Mouse (Mus musculus): ENCODE measurements around the gene Trim25. TPM values are rescaled to one million over a fixed set of nuclear protein-coding genes. Genes with fewer than 3 reads are reported as not detected.
A peak's percentile ranks its signal among the peaks of the same experiment; 100 is the strongest.

The Trim25 gene
- polyA plus RNA-seq, 1 experiment from 2014 or later = 3.4 TPM

GRCm38 (mm10) chr11:88998406-88998805 is 770 bp upstream of the Trim25 start:
- no peak for DNase-seq (ENCODE audit: low spot score)
- no peak overlapping the region for H3K27ac ChIP-seq
- peaks cover 31% of the 10 kb centered on the region for H3K27me3 ChIP-seq (ENCODE audit: low read depth, poor library complexity, severe bottlenecking)
- no peaks in the 10 kb centered on the region for H3K9me3 ChIP-seq (replicated peaks)
- no peaks in the 10 kb centered on the region for H3K36me3 ChIP-seq
- 17% methylated on average over 3 of the region's 3 CpGs for WGBS
- H3K4me1 ChIP-seq = peaks cover 27% of the 10 kb centered on the region
- no peak overlapping the region for H3K4me3 ChIP-seq

GRCm38 (mm10) chr11:88999723-89000526 is 749 bp downstream of the Trim25 start:
- DNase-seq (ENCODE audit: low spot score) = no peak
- 26% methylated on average over 33 of the region's 33 CpGs for WGBS
- Histone ChIP-seq H3K4me1 (peaks cover 37% of the 10 kb centered on the region), H3K4me3 (peak overlapping the region; percentile 58), H3K27ac (peak overlapping the region; percentile 72), H3K9me3 (replicated peaks) (no peaks in the 10 kb centered on the region), H3K27me3 (ENCODE audit: low read depth, poor library complexity, severe bottlenecking) (peaks cover 31% of the 10 kb centered on the region), H3K36me3 (no peaks in the 10 kb centered on the region)

GRCm38 (mm10) chr11:89000527-89000819 is 1.3 kb downstream of the Trim25 start:
- DNase-seq (ENCODE audit: low spot score) = no peak
- Histone ChIP-seq H3K4me3 (peak overlapping the region; percentile 58; the same call in 1 of the 2 replicates), H3K27ac (no peak overlapping the region), H3K9me3 (replicated peaks) (no peaks in the 10 kb centered on the region), H3K4me1 (peaks cover 42% of the 10 kb centered on the region), H3K27me3 (ENCODE audit: low read depth, poor library complexity, severe bottlenecking) (peaks cover 31% of the 10 kb centered on the region), H3K36me3 (no peaks in the 10 kb centered on the region)

GRCm38 (mm10) chr11:89001569-89001968 is 2.4 kb downstream of the Trim25 start:
- no peak overlapping the region for H3K4me3 ChIP-seq
- no peak for DNase-seq (ENCODE audit: low spot score)
- 93% methylated on average over 7 of the region's 7 CpGs for WGBS
- peaks cover 44% of the 10 kb centered on the region for H3K4me1 ChIP-seq
- no peaks in the 10 kb centered on the region for H3K36me3 ChIP-seq
- no peak overlapping the region for H3K27ac ChIP-seq
- no peaks in the 10 kb centered on the region for H3K9me3 ChIP-seq (replicated peaks)
- peaks cover 31% of the 10 kb centered on the region for H3K27me3 ChIP-seq (ENCODE audit: low read depth, poor library complexity, severe bottlenecking)

- Histone ChIP-seq H3K27me3 (ENCODE audit: low read depth, poor library complexity, severe bottlenecking) (peaks cover 31% of the 10 kb centered on the region), H3K27ac (no peak overlapping the region), H3K4me3 (no peak overlapping the region), H3K9me3 (replicated peaks) (no peaks in the 10 kb centered on the region), H3K36me3 (no peaks in the 10 kb centered on the region), H3K4me1 (peaks cover 44% of the 10 kb centered on the region)
- DNase-seq (ENCODE audit: low spot score) = no peak
- 86% methylated on average over 5 of the region's 5 CpGs for WGBS
These were observed 2.9 kb downstream of the Trim25 start for GRCm38 (mm10) chr11:89002068-89002467.

GRCm38 (mm10) chr11:89002621-89003020 is 3.4 kb downstream of the Trim25 start:
- Histone ChIP-seq H3K27me3 (ENCODE audit: low read depth, poor library complexity, severe bottlenecking) (peaks cover 31% of the 10 kb centered on the region), H3K4me3 (no peak overlapping the region), H3K36me3 (no peaks in the 10 kb centered on the region), H3K27ac (no peak overlapping the region), H3K9me3 (replicated peaks) (no peaks in the 10 kb centered on the region), H3K4me1 (peaks cover 44% of the 10 kb centered on the region)
- DNase-seq (ENCODE audit: low spot score) = no peak
- WGBS = 85% methylated on average over 5 of the region's 5 CpGs

GRCm38 (mm10) chr11:89003078-89003477 is 3.9 kb downstream of the Trim25 start:
- Histone ChIP-seq H3K36me3 (no peaks in the 10 kb centered on the region), H3K9me3 (replicated peaks) (no peaks in the 10 kb centered on the region), H3K4me1 (peaks cover 44% of the 10 kb centered on the region), H3K4me3 (no peak overlapping the region), H3K27me3 (ENCODE audit: low read depth, poor library complexity, severe bottlenecking) (peaks cover 27% of the 10 kb centered on the region), H3K27ac (no peak overlapping the region)
- no peak for DNase-seq (ENCODE audit: low spot score)
- 32% methylated on average over 6 of the region's 6 CpGs for WGBS

- Histone ChIP-seq H3K36me3 (no peaks in the 10 kb centered on the region), H3K4me3 (no peak overlapping the region), H3K27ac (peak overlapping the region; percentile 37), H3K9me3 (replicated peaks) (no peaks in the 10 kb centered on the region), H3K4me1 (peaks cover 41% of the 10 kb centered on the region), H3K27me3 (ENCODE audit: low read depth, poor library complexity, severe bottlenecking) (peaks cover 21% of the 10 kb centered on the region)
- DNase-seq (ENCODE audit: low spot score) = no peak
- 77% methylated on average over 4 of the region's 4 CpGs for WGBS
These were observed 4.5 kb downstream of the Trim25 start for GRCm38 (mm10) chr11:89003726-89004125.

GRCm38 (mm10) chr11:89005473-89005872 is 6.3 kb downstream of the Trim25 start:
- no peaks in the 10 kb centered on the region for H3K36me3 ChIP-seq
- peaks cover 3% of the 10 kb centered on the region for H3K27me3 ChIP-seq (ENCODE audit: low read depth, poor library complexity, severe bottlenecking)
- no peaks in the 10 kb centered on the region for H3K9me3 ChIP-seq (replicated peaks)
- no peak overlapping the region for H3K27ac ChIP-seq
- H3K4me1 ChIP-seq = peaks cover 28% of the 10 kb centered on the region
- no peak overlapping the region for H3K4me3 ChIP-seq
- 56% methylated on average over 5 of the region's 5 CpGs for WGBS
- no peak for DNase-seq (ENCODE audit: low spot score)

GRCm38 (mm10) chr11:89006404-89006803 is 7.2 kb downstream of the Trim25 start:
- no peaks in the 10 kb centered on the region for H3K9me3 ChIP-seq (replicated peaks)
- H3K36me3 ChIP-seq = no peaks in the 10 kb centered on the region
- DNase-seq (ENCODE audit: low spot score) = no peak

GRCm38 (mm10) chr11:89007582-89007981 is 8.4 kb downstream of the Trim25 start:
- Histone ChIP-seq H3K4me1 (peaks cover 25% of the 10 kb centered on the region), H3K9me3 (replicated peaks) (no peaks in the 10 kb centered on the region), H3K36me3 (no peaks in the 10 kb centered on the region), H3K27ac (no peak overlapping the region), H3K27me3 (ENCODE audit: low read depth, poor library complexity, severe bottlenecking) (no peaks in the 10 kb centered on the region), H3K4me3 (no peak overlapping the region)
- no peak for DNase-seq (ENCODE audit: low spot score)
- WGBS = 93% methylated on average over 3 of the region's 3 CpGs

More at GRCm38 (mm10) chr11:89006404-89006803, 7.2 kb downstream of the Trim25 start:
- H3K27me3 ChIP-seq (ENCODE audit: low read depth, poor library complexity, severe bottlenecking) = no peaks in the 10 kb centered on the region
- peaks cover 28% of the 10 kb centered on the region for H3K4me1 ChIP-seq
- H3K4me3 ChIP-seq = no peak overlapping the region
- no peak overlapping the region for H3K27ac ChIP-seq

GRCm38 (mm10) chr11:89009066-89009465 is 9.9 kb downstream of the Trim25 start:
- H3K36me3 ChIP-seq = no peaks in the 10 kb centered on the region
- WGBS = 92% methylated on average over 9 of the region's 9 CpGs
- no peak overlapping the region for H3K4me3 ChIP-seq
- no peaks in the 10 kb centered on the region for H3K27me3 ChIP-seq (ENCODE audit: low read depth, poor library complexity, severe bottlenecking)
- no peaks in the 10 kb centered on the region for H3K9me3 ChIP-seq (replicated peaks)
- H3K27ac ChIP-seq = no peak overlapping the region
- H3K4me1 ChIP-seq = peaks cover 11% of the 10 kb centered on the region
- DNase-seq (ENCODE audit: low spot score) = no peak

- Histone ChIP-seq H3K36me3 (no peaks in the 10 kb centered on the region), H3K27ac (no peak overlapping the region), H3K9me3 (replicated peaks) (no peaks in the 10 kb centered on the region), H3K4me1 (peaks cover 10% of the 10 kb centered on the region), H3K27me3 (ENCODE audit: low read depth, poor library complexity, severe bottlenecking) (no peaks in the 10 kb centered on the region), H3K4me3 (no peak overlapping the region)
- DNase-seq (ENCODE audit: low spot score) = no peak
- 81% methylated on average over 7 of the region's 7 CpGs for WGBS
These were observed 10.3 kb downstream of the Trim25 start for GRCm38 (mm10) chr11:89009496-89009895.

- WGBS = 85% methylated on average over 5 of the region's 5 CpGs
- Histone ChIP-seq H3K36me3 (no peaks in the 10 kb centered on the region), H3K27me3 (ENCODE audit: low read depth, poor library complexity, severe bottlenecking) (no peaks in the 10 kb centered on the region), H3K27ac (no peak overlapping the region), H3K9me3 (replicated peaks) (no peaks in the 10 kb centered on the region), H3K4me1 (no peaks in the 10 kb centered on the region), H3K4me3 (no peak overlapping the region)
- DNase-seq (ENCODE audit: low spot score) = no peak
These were observed 13.1 kb downstream of the Trim25 start for GRCm38 (mm10) chr11:89012241-89012640.

All from limb, embryonic 10.5 days (tissue).